Mouse (Mus musculus) fat pad, adult 2 months (tissue): ENCODE results near the gene Fgd5.

Source experiments
- DNase-seq: peaks from one replicate; pipeline ENCODE4 v3.0.0-alpha.2; 2011; ENCODE audit warnings: low read depth, low spot score; ENCODE audit errors: extremely low read depth

Fgd5 gene

DNA sequence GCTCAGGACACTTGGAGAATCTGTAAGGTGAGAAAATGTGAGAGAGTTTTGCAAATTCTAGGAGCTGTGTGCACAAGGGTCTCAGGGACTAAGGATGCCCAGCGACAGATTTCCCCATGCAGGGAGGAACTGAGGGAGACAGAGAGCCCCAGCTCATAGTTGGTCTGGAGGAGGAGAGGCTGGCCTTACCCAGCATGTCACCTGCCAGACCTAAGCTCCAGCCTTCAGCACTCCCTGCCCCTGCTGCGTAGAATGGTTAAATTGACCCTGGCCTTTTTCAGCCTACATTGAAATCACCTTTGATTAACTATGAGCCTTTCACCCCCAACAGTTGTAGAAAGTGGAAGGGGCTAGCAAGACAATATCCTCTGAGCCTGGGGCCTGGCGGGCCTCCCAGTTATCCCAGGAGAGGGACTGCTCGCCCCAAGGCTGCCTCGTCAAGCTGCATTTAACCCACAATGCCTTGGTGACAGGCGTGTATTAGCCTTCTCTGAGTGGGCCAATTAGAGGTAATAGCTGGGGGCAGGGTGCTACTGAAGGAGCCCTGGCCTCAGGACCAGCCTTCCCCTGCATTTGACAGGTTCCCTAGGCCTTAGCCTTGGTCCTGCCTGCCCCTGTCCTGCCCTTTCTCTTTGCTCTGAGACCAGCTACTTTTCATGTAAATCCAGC lies 25.6 kb downstream of the Fgd5 start:
- DNase-seq = no peak

- DNase-seq = no peak
Observed at GRCm38 (mm10) chr6:92004806-92005205, 26.1 kb downstream of the Fgd5 start.

DNA sequence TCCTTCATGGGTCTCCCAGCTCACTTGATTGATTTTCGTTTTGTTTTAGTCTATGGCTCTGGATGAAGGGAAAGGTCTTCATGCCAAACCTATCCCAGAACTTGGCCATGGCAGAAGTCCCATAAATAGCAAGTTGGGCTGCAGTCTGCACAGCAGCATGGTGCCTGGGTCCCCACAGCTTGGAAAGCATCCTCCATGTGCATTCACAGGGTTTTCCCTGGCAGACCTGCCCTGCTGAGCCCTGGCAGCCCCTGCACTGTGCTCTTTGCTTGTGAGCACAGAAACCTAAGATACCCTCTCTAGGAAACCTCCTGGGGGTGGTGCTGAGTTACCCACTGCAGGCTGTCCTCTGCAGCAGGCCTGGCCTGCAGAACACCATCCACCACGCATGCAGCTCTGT lies 32.2 kb downstream of the Fgd5 start:
- DNase-seq = no peak

GRCm38 (mm10) chr6:92012413-92012812 lies 33.7 kb downstream of the Fgd5 start:
- no peak for DNase-seq

GRCm38 (mm10) chr6:92013035-92013434 lies 34.4 kb downstream of the Fgd5 start:
- DNase-seq = no peak

- no peak for DNase-seq
Observed at GRCm38 (mm10) chr6:92013620-92014019, 34.9 kb downstream of the Fgd5 start.

- DNase-seq = no peak
Observed at GRCm38 (mm10) chr6:92014936-92015335, 36.3 kb downstream of the Fgd5 start.

- no peak for DNase-seq
Observed at GRCm38 (mm10) chr6:92015848-92016247, 37.2 kb downstream of the Fgd5 start.

DNA sequence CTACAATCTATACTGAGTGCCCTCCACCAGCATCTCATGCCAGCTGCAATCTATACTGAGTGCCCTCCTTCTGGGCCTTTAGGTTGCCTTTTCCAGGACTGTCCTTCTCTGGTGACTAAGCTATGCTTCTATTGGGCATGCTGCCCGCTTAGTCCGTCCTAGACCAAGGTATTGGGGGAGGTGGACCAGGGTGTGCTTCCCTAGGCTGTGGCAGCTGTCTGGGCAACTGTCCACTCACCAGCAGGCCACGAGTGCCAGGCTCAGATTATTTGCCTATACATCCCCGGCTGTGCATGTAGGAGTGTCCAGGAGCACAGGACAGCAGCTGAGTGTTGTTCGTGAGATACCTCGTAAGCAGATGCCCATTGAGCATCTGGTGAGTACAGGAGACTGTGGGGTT lies 38.1 kb downstream of the Fgd5 start:
- DNase-seq = no peak

GRCm38 (mm10) chr6:92018421-92018820 lies 39.7 kb downstream of the Fgd5 start:
- no peak for DNase-seq

GRCm38 (mm10) chr6:92021061-92021460 lies 42.4 kb downstream of the Fgd5 start:
- no peak for DNase-seq

GRCm38 (mm10) chr6:92021506-92021905 lies 42.8 kb downstream of the Fgd5 start:
- no peak for DNase-seq

DNA sequence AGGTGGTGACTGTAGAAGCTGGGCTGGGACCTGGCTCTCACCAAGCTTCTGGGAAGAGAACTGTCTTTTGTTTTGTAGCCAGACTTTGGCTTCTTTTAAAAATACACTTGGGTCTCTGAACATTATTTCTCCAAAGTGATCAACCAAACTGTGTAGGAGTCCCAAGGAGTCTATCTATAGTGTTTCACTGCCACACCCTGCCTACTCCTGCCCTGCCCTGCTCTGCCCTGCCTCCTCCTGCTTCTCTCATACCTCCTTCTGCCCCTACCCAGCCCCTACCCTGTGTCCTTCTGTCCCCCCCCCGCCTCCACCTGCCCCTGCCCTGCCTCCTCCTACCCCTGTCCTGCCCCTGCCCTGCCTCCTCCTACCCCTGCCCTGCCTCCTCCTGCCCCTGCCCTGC lies 46.6 kb downstream of the Fgd5 start:
- no peak for DNase-seq

- no peak for DNase-seq
Observed at GRCm38 (mm10) chr6:92027379-92027778, 48.7 kb downstream of the Fgd5 start.

DNA sequence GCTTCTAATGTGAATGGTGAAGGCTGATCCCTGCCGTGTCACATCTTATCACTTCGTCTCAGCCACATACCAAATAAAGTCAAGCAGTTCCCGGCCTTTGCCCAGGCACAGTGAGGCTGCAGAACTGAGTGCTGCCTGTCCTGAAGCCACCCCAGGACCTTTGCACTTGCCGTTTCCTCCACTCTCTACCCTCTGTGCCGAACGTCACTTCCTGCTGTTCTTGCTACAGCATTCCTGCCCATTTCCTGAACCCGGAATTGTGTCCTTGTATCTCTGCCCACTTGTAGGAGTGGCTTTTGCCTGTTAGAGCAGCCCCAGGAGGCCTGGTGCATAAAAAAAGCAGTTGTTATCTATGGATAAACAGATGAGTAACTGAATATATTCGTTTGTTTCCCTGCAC lies 52.0 kb downstream of the Fgd5 start:
- DNase-seq = no peak

DNA sequence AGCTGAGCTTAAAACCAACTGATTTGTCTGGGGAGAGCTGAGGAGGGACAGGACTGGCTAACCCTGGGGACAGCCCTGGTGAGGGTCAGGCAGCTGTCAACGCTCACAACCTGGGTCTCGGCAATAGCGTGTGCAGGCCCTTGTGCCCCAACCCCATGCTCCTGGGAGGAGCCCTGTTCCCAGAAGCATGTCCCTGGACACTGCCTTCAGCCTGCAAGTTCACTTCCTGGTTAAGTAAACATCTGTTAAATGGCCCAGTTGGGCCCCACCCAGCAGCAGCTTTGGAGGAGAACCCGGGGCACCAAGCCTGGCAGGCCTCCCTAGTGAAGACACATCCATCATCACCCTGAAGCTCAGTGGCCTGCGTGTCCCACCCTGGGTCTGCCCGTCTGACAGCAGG lies 56.0 kb downstream of the Fgd5 start:
- no peak for DNase-seq

DNA sequence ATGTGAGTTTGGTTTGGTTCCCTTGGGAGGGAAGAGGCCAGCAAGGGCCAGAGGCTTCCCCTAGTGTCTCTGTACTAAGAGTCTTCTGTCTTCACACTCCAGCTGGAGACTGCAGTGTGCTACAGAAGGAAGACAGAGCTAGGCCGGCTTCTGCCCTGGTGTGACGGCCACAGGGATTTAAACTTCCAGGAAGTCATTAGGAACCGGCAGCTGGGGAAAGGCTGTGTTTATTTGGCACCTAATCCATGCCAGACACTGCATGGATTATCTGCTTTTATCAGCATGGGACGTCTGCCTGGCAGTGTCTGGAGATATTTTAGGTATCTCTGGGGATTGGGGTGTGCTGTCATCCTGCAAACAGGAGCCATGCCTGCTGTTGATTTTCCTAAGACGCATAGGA lies 57.7 kb downstream of the Fgd5 start:
- no peak for DNase-seq

- no peak for DNase-seq
Observed at GRCm38 (mm10) chr6:92038158-92038557, 59.5 kb downstream of the Fgd5 start.

- DNase-seq = no peak
Observed at GRCm38 (mm10) chr6:92041271-92041670, 62.6 kb downstream of the Fgd5 start.

DNA sequence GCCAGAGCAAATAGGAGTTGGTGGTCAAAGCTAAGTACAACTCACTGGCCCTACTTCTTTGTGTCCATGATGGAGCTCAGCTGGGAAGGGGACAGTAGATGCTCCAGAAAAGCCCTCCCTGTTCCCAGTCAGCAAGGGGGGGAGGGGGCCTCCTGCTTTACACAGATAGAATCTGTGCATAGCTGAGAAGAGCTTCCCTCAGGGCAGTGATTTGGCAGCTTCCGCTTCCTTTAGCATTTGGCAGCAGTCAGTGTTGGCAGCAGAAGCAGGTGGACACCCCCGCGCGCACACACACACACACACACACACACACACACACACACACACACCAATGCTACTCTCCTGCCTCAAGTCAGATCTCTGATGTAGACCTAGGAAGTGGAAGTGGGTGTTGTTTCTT lies 63.4 kb downstream of the Fgd5 start:
- no peak for DNase-seq

DNA sequence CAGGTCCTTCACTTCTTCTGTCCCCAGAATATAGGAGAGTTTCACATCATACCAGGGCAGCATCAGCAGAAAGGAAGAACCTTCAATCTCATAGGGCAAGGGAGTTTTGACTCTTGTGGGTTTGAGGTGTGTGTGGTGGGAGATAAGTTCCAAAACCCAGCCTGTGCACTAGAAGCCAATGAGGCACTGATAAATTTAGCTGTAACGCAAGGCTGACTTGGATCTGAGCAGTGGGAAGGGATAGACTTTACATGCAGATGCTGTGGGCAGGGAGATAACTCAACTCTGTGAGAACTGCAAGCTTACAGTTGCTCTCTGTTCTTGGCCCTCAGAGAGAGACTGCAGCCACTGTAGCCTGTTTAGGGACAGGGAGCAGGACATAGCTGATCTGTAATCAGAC lies 64.2 kb downstream of the Fgd5 start:
- no peak for DNase-seq

DNA sequence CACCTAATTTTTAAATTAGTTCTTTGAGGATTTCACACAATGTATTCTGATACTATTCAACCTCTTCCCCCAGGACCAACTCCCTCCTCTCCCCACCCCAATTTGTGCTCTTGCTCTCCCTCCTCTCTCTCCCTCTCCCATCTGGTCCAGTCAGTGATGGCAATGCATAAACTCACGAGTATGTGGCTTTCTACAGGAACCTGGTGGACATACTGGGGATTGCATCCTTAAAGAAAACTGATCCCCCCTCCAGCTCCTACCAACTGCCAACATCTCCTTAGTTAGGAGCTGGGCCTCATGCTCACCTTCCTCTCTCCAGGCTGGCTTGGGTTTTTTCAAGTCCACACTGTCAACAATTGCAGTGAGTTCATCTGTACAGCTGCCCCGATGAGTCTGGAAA lies 79.1 kb downstream of the Fgd5 start:
- DNase-seq = no peak

GRCm38 (mm10) chr6:92061725-92062124 lies 83.0 kb downstream of the Fgd5 start:
- DNase-seq = no peak
